Mouse (Mus musculus) layer of hippocampus, postnatal 14 days (tissue): Measurements from ENCODE around the gene Naa15. TPM values are rescaled to one million over a fixed set of nuclear protein-coding genes. Genes with fewer than 3 reads are reported as not detected.

Experiments used
- DNase-seq, 2 experiments: peaks; one replicate each; pipeline ENCODE4 v3.0.0; 2021 to 2022; ENCODE audit warnings: low spot score in 2 of 2, mixed read lengths in 1 of 2
- total RNA-seq, 2 experiments: library from RNA; stranded (reverse); gene quantifications; 2 replicates each; pipeline ENCODE4 v1.2.3; 2021

Naa15 gene
- total RNA-seq, 2 experiments from 2014 or later = 41.8 to 46.9 TPM

GRCm38 (mm10) chr3:51505465-51505864 is 90.5 kb downstream of the Naa15 start:
- no peak for DNase-seq

GRCm38 (mm10) chr3:51510903-51511302 is 96.0 kb downstream of the Naa15 start:
- peak; percentile 64 to 80 for DNase-seq

DNA sequence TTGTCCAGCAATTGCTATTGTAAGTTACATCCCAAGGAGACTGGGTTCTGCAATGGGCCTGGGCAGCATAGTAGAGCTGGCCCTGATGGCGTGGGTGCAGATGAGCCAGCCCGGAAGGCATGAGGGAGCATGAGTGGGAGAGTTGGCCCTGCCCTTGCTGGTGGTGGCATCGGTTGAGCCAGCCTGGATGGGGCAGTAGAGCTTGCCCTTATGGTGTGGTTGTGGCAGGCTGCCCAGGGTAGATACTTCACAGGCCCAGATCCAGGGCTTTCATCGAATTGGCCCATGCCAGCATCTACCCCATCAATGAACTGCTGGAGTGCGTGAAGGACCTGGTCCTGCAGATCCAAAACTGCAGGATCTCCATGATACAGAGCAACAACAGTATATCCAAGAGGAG is 97.0 kb downstream of the Naa15 start:
- no peak for DNase-seq

DNA sequence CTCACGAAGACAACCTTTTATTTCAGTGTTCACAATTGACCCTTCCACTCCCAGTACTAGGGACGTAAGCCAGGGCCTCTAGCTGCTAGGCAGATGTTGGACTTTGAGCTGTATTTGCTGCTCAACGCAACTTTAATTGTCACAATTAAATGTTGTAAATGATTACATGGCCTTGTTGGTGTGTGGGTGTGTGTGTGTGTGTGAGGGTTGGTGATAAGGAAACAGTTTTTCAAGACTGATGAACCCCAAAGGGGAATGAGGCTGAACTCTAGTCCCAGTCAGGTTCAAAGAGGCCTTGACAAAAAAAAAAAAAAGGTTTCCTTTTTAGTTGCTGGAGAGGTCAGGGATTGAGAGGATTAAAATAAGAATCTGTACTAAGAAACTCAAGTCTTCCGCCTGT is 102.5 kb downstream of the Naa15 start:
- no peak for DNase-seq

DNA sequence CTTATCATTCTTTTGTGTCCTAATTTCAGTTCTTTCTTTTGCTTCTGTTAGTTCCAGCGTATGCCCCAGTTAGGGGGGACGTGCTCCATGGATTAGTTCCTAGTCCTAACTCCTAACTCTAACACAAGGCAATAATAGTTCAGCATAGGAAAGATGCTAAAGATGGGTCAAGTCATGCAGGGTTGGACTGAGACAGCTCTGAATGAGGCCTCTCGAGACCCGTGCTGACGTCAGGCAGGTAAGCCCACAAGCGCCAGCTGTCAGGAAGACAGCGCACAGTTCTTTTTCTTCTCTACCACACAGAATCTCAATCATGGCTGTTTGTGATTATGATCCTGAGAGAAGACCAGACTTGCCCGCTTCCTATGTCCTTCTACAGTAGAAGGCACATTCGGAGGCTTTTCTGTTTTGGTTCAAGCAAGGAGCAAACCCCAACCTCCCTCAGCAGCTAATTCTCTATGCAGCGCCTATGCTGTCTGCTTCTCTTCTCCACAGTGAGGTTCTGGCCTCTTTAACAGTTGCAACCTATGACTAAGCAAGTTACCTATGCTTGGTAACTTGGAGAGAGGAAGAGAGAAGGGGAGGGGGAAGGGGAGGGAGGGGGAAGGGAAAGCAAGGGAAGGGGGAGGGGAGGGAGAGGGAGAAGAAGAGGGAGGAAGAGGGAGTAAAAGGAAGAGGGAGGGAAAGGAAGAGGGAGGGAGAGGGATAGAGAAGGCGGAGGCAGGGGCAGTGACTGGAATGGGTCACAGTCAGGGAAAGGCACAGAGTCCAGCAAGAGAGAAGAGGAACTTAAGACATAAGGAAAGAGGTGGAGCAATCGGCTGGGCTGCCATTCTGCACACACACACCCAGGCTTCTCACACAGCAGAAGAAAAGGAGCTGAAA is 103.2 kb downstream of the Naa15 start:
- no peak for DNase-seq

DNA sequence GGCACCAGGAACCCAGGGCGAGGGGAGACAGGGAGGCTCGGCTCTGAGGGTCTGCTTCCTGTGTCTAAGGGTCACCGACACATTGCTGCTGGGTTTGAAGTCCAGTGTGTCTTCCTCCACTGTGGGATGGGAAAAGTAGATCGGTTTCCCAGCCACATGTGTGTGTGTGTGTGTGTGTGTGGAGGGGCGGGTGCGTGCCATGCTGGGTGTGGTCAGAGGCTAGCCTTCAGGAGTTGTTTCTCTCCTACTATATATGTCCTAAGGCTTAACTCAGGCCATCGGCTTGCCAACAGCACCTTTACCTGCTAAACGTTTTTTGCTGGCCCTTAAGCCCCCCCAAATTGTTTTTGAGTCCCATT is 103.8 kb downstream of the Naa15 start:
- DNase-seq = no peak

DNA sequence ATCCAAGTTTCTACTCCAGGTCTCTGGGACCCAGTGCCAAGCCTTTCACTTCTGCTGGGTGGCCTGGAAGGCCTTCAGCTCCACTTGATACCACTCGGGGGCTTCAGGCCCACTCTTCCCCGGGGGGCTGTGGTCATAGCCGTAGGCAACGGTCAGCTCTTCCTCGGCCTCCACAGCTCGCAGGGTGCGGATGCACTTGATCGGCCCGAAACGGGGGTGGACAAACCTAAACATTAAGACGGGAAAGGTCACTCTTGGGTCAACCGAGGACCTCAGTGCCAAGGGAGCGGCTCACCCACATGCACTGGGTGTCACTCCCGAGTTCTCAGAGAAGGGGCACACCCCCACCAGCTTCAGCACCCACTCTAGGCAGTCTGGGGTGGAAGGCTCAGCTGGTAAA is 106.3 kb downstream of the Naa15 start:
- DNase-seq = no peak

- no peak for DNase-seq
Measured at GRCm38 (mm10) chr3:51525186-51525785, 110.3 kb downstream of the Naa15 start.

Other genes with a start within 250 kb of the Naa15 start
- 10 to 100 TPM; 54.4 to 58.6 TPM for gene Noct, start 190.7 kb upstream of the Naa15 start, total RNA-seq
- gene Elf2, start 74.5 kb upstream of the Naa15 start, total RNA-seq = 10 to 100 TPM; 33.6 to 39.0 TPM
- gene Mgarp, start 18.4 kb upstream of the Naa15 start, total RNA-seq = not detected
- 100 to 1,000 TPM; 357 to 360 TPM for gene Ndufc1, start 6.2 kb upstream of the Naa15 start, total RNA-seq
- 10 to 100 TPM; 24.0 to 27.1 TPM for gene Rab33b, start 68.8 kb downstream of the Naa15 start, total RNA-seq
- 10 to 100 TPM; 88.8 to 95.4 TPM for gene Setd7, start 145.7 kb downstream of the Naa15 start, total RNA-seq
- gene Mgst2, start 245.2 kb downstream of the Naa15 start, total RNA-seq = not detected